Mouse (Mus musculus) ZHBTc4 (cell line): Measurements from ENCODE around the gene Dner.

Experiments used
- DNase-seq: peaks from one replicate; pipeline ENCODE4 v3.0.0-alpha.2; 2011; ENCODE audit warnings: low read depth, low spot score

Gene Dner

GRCm38 (mm10) chr1:84443640-84444039, 252.4 kb downstream of the Dner start:
- no peak for DNase-seq

- DNase-seq = no peak
These were observed 253.0 kb downstream of the Dner start for GRCm38 (mm10) chr1:84443050-84443449.

GRCm38 (mm10) chr1:84441419-84441818, 254.6 kb downstream of the Dner start:
- DNase-seq = no peak

GRCm38 (mm10) chr1:84437565-84437964, 258.5 kb downstream of the Dner start:
- DNase-seq = no peak

GRCm38 (mm10) chr1:84436281-84436680, 259.7 kb downstream of the Dner start:
- no peak for DNase-seq

GRCm38 (mm10) chr1:84433291-84433980, 262.6 kb downstream of the Dner start:
- DNase-seq = peak; percentile 18

GRCm38 (mm10) chr1:84432311-84432710, 263.7 kb downstream of the Dner start:
- DNase-seq = no peak

GRCm38 (mm10) chr1:84428331-84428730, 267.7 kb downstream of the Dner start:
- no peak for DNase-seq

- no peak for DNase-seq
These were observed 268.3 kb downstream of the Dner start for GRCm38 (mm10) chr1:84427757-84428156.

- no peak for DNase-seq
These were observed 269.3 kb downstream of the Dner start for GRCm38 (mm10) chr1:84426679-84427078.

- no peak for DNase-seq
These were observed 273.1 kb downstream of the Dner start for GRCm38 (mm10) chr1:84422881-84423280.

GRCm38 (mm10) chr1:84421845-84422244, 274.2 kb downstream of the Dner start:
- no peak for DNase-seq

GRCm38 (mm10) chr1:84419416-84419815, 276.6 kb downstream of the Dner start:
- DNase-seq = no peak

- DNase-seq = peak; percentile 13
These were observed 277.5 kb downstream of the Dner start for GRCm38 (mm10) chr1:84418511-84418910.

GRCm38 (mm10) chr1:84417761-84418238, 278.2 kb downstream of the Dner start:
- DNase-seq = no peak

GRCm38 (mm10) chr1:84417276-84417675, 278.7 kb downstream of the Dner start:
- DNase-seq = no peak

- no peak for DNase-seq
These were observed 281.6 kb downstream of the Dner start for GRCm38 (mm10) chr1:84414464-84414863.

- DNase-seq = peak; percentile 18
These were observed 286.5 kb downstream of the Dner start for GRCm38 (mm10) chr1:84409514-84409913.

GRCm38 (mm10) chr1:84408873-84409272, 287.1 kb downstream of the Dner start:
- no peak for DNase-seq

- DNase-seq = peak; percentile 56
These were observed 289.1 kb downstream of the Dner start for GRCm38 (mm10) chr1:84406891-84407290.

- DNase-seq = peak; percentile 76
These were observed 290.3 kb downstream of the Dner start for GRCm38 (mm10) chr1:84405551-84406290.

- peak; percentile 55 for DNase-seq
These were observed 291.1 kb downstream of the Dner start for GRCm38 (mm10) chr1:84404880-84405279.

- no peak for DNase-seq
These were observed 293.9 kb downstream of the Dner start for GRCm38 (mm10) chr1:84402154-84402553.
